Mouse (Mus musculus) limb, embryonic 15.5 days (tissue): ENCODE measurements around the gene Obp1a. TPM values are rescaled to one million over a fixed set of nuclear protein-coding genes. Genes with fewer than 3 reads are reported as not detected.

Experiments
- ATAC-seq: fragments of 200-750 bp; cut with Nextera tagmentation; 2 replicates; pipeline ENCODE4 v1.8.0; 2017; ENCODE audit warnings: low read depth, moderate TSS enrichment; ENCODE audit not compliant: insufficient number of reproducible peaks, low FRiP score, low TSS enrichment
- H3K27ac ChIP-seq: fragments of 300-500 bp; sonication (generic); 2 replicates; pipeline ENCODE4 v1.5.1; 2015; ENCODE audit warnings: moderate library complexity, mild to moderate bottlenecking, inconsistent platforms
- H3K27me3 ChIP-seq: fragments of 300-500 bp; sonication (generic); 2 replicates; pipeline ENCODE4 v1.6.1; 2015; ENCODE audit warnings: inconsistent platforms
- H3K36me3 ChIP-seq: fragments of 300-500 bp; sonication (generic); 2 replicates; pipeline ENCODE4 v1.6.1; 2015; ENCODE audit warnings: inconsistent platforms
- H3K4me1 ChIP-seq: fragments of 300-500 bp; sonication (generic); 2 replicates; pipeline ENCODE4 v1.6.1; 2015; ENCODE audit warnings: inconsistent platforms
- H3K4me2 ChIP-seq: fragments of 300-500 bp; sonication (generic); 2 replicates; pipeline ENCODE4 v1.6.1; 2015; ENCODE audit warnings: mild to moderate bottlenecking, inconsistent platforms
- H3K4me3 ChIP-seq: fragments of 300-500 bp; sonication (generic); 2 replicates; pipeline ENCODE4 v1.5.1; 2015; ENCODE audit warnings: mild to moderate bottlenecking, inconsistent platforms
- H3K9ac ChIP-seq: fragments of 300-500 bp; sonication (generic); 2 replicates; pipeline ENCODE4 v1.6.1; 2015; ENCODE audit warnings: inconsistent platforms
- H3K9me3 ChIP-seq: fragments of 300-500 bp; sonication (generic); 2 replicates; pipeline ENCODE4 v1.6.1; 2016; ENCODE audit warnings: inconsistent platforms
- WGBS: fragments of 180-500 bp; shearing (Covaris S2); methylation state at CpG from one replicate; pipeline ENCODE4 v1.1.7; 2015; 5-methylcytosine and 5-hydroxymethylcytosine counted together
- polyA plus RNA-seq: library from polyadenylated mRNA; unstranded; fragments of >200 nt; fragmentation: Nextera tagmentation; extraction: Ambion mirVana; gene quantifications from 2 replicates; pipeline ENCODE4 v1.2.1, GENCODE M21; 2015

The Obp1a gene
- not detected in 2 replicates for polyA plus RNA-seq

GRCm38 (mm10) chrX:78091274-78091673 lies at the start of gene Obp1a:
Gene Obp1a (minus strand): TSS chrX:78091374.
- H3K36me3 ChIP-seq = no peaks in the 10 kb centered on the region
- H3K4me1 ChIP-seq = no peaks in the 10 kb centered on the region
- ATAC-seq = no peak
- no peak within 1 kb of the TSS for H3K4me3 ChIP-seq
- H3K4me2 ChIP-seq = no peak within 1 kb of the TSS
- H3K9ac ChIP-seq = no peak within 1 kb of the TSS
- H3K27ac ChIP-seq = no peak within 1 kb of the TSS
- H3K9me3 ChIP-seq = no peaks in the 10 kb centered on the region
- no peaks in the 10 kb centered on the region for H3K27me3 ChIP-seq

DNA sequence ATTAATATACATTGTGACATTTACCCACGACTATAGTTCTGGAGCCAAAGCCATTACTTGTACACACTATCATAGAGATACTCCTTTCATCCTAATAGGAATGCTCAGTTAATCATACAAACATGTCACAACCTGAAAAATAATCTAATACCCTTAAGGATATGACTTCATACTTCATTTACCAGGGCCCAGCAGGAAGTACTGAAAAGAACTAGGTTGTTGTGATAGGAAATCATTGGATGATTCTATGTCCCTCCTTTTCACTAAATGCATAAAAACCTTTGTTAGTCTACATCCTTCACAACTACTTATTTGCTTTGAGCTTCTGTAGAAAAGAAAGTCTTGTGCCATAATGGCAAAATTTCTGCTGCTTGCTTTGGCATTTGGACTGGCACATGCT lies 34.0 kb upstream of the Obp1a start, which contains the start of gene Gm5938:
Gene Gm5938 (plus strand): TSS at position 301 of the 400 bp plus-strand sequence.
- H3K9ac ChIP-seq = no peak within 1 kb of the TSS
- H3K36me3 ChIP-seq = no peaks in the 10 kb centered on the region
- H3K27ac ChIP-seq = no peak within 1 kb of the TSS
- no peaks in the 10 kb centered on the region for H3K9me3 ChIP-seq
- H3K4me3 ChIP-seq = no peak within 1 kb of the TSS
- WGBS = 55% methylated on average over 1 of the region's 1 CpGs
- no peak within 1 kb of the TSS for H3K4me2 ChIP-seq
- no peak for ATAC-seq
- H3K27me3 ChIP-seq = no peaks in the 10 kb centered on the region
- no peaks in the 10 kb centered on the region for H3K4me1 ChIP-seq

Other genes with a start within 250 kb of the Obp1a start
- gene Pbsn, start 237.8 kb downstream of the Obp1a start, polyA plus RNA-seq = not detected in 2 replicates
- not detected in 2 replicates for gene Gm14744, start 226.6 kb downstream of the Obp1a start, polyA plus RNA-seq
- gene 5430402E10Rik, start 166.3 kb downstream of the Obp1a start, polyA plus RNA-seq = not detected in 2 replicates
- not detected in 2 replicates for gene Gm5938, start 34.1 kb upstream of the Obp1a start, polyA plus RNA-seq
- not detected in 2 replicates for gene Obp1b, start 95.4 kb upstream of the Obp1a start, polyA plus RNA-seq
- not detected in 2 replicates for gene Gm14743, start 154.5 kb upstream of the Obp1a start, polyA plus RNA-seq